Mouse (Mus musculus): Measurements from ENCODE around the gene Igdcc3.

DNA sequence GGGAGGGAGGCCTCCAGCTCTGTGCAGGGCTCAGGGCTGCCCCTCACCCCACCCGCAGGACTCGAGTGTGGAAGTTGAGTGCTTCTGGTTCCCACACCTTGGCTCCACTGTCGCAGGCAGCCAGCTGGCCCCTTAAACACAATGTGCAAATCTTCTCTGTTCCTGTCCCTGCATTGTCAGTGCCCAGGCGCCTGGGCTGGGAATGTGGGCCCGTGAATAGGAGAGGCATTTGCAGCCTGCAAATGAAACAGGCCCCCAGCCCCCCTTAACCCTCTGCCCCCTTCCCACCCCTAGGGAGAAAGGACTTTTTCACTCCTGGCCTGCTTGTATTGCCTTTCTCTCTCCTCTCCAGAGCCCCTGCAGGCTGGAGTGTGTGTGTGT lies 12.3 kb downstream of the Igdcc3 start:
- TF ChIP-seq CTCF (IDR thresholded peaks at IDR 0.05; ENCODE audit: low read depth): no peak
- TF ChIP-seq EP300 (IDR thresholded peaks at IDR 0.05; ENCODE audit: low read depth): no peak

Measured in heart, postnatal 0 days (tissue).